ENCODE assay signal across 8 mouse cellular contexts in genomic region chr4:135921257-135922120, GRCm38 (mm10). TPM values are rescaled to one million over a fixed set of nuclear protein-coding genes. Genes with fewer than 3 reads are reported as not detected.
DNase-seq lines count a peak whose midpoint lies in the region; ATAC-seq and TF ChIP-seq lines count a peak whose summit lies in the region.

No protein-coding gene starts in this region.

- ATAC-seq in heart, embryonic 13.5 days (ENCODE audit: extremely low read depth, insufficient number of reproducible peaks, low FRiP score, low TSS enrichment) = no peak
- ATAC-seq in limb, embryonic 11.5 days (ENCODE audit: insufficient number of reproducible peaks, low FRiP score, low TSS enrichment, low read depth) = no peak
- ATAC-seq in midbrain, postnatal 0 days (ENCODE audit: low FRiP score) = no peak

- H3K9ac ChIP-seq in heart, embryonic 13.5 days = peak overlapping the region; percentile 88
- H3K9ac ChIP-seq in limb, embryonic 11.5 days (ENCODE audit: low read length) = peak overlapping the region; percentile 82
- H3K9ac ChIP-seq in midbrain, postnatal 0 days (replicated peaks; ENCODE audit: low read length, poor library complexity, severe bottlenecking) = peak overlapping the region; percentile 78

- H3K27ac ChIP-seq in kidney, adult 2 months (ENCODE audit: insufficient read depth, low read depth, low read length) = peak overlapping the region; percentile 69
- peak overlapping the region; percentile 74 for H3K27ac ChIP-seq in heart, embryonic 13.5 days (replicated peaks)
- no peak overlapping the region for H3K27ac ChIP-seq in limb, embryonic 11.5 days (replicated peaks; ENCODE audit: low read depth, low read length)
- H3K27ac ChIP-seq in midbrain, postnatal 0 days (ENCODE audit: low read depth, low read length) = peak overlapping the region; percentile 75; the same call in 1 of the 2 replicates

- DNase-seq in kidney, adult 2 months = peak; percentile 57
- no peak for DNase-seq in kidney, adult 9 months
- DNase-seq in brain, embryonic 14.5 days (ENCODE audit: low read depth) = peak; percentile 35
- DNase-seq in limb, embryonic 11.5 days (ENCODE audit: low spot score) = peak; percentile 32
- DNase-seq in midbrain, postnatal 0 days (ENCODE audit: low spot score) = peak; percentile 42
- no peak for DNase-seq in spleen, adult 18-20 months
- no peak for DNase-seq in layer of hippocampus, adult 9-11 months

- H3K36me3 ChIP-seq in kidney, adult 2 months (ENCODE audit: control insufficient read depth, insufficient read depth, low read length) = peaks cover 2% of the 10 kb centered on the region; the same call in 1 of the 2 replicates
- H3K36me3 ChIP-seq in heart, embryonic 13.5 days = peaks cover 25% of the 10 kb centered on the region
- peaks cover 2% of the 10 kb centered on the region; the same call in 1 of the 2 replicates for H3K36me3 ChIP-seq in limb, embryonic 11.5 days (ENCODE audit: control insufficient read depth, insufficient read depth, low read length)
- H3K36me3 ChIP-seq in midbrain, postnatal 0 days (ENCODE audit: insufficient read depth, low read length) = peaks cover 9% of the 10 kb centered on the region; the same call in 1 of the 2 replicates

- H3K9me3 ChIP-seq in heart, embryonic 13.5 days = no peaks in the 10 kb centered on the region
- H3K9me3 ChIP-seq in limb, embryonic 11.5 days (ENCODE audit: control insufficient read depth, low read length) = no peaks in the 10 kb centered on the region
- H3K9me3 ChIP-seq in midbrain, postnatal 0 days (ENCODE audit: low read length) = no peaks in the 10 kb centered on the region

- peaks cover 2% of the 10 kb centered on the region; the same call in 1 of the 2 replicates for H3K4me1 ChIP-seq in kidney, adult 2 months (ENCODE audit: control insufficient read depth, insufficient read depth, low read length)
- peaks cover 25% of the 10 kb centered on the region for H3K4me1 ChIP-seq in heart, embryonic 13.5 days
- peaks cover 3% of the 10 kb centered on the region; the same call in 1 of the 2 replicates for H3K4me1 ChIP-seq in limb, embryonic 11.5 days (ENCODE audit: control insufficient read depth, insufficient read depth, low read length)
- H3K4me1 ChIP-seq in midbrain, postnatal 0 days (ENCODE audit: insufficient read depth, low read length) = peaks cover 5% of the 10 kb centered on the region; the same call in 1 of the 2 replicates

- 3% methylated on average over 26 of the region's 26 CpGs for WGBS in kidney, adult 2 months
- 9% methylated on average over 26 of the region's 26 CpGs for WGBS in heart, embryonic 13.5 days
- WGBS in limb, embryonic 11.5 days = 7% methylated on average over 26 of the region's 26 CpGs
- 5% methylated on average over 26 of the region's 26 CpGs for WGBS in midbrain, postnatal 0 days

- peak overlapping the region; percentile 96 for H3K4me3 ChIP-seq in kidney, adult 2 months (ENCODE audit: insufficient read depth, low read depth, low read length)
- peak overlapping the region; percentile 89 for H3K4me3 ChIP-seq in heart, embryonic 13.5 days
- H3K4me3 ChIP-seq in limb, embryonic 11.5 days (ENCODE audit: low read depth, low read length) = peak overlapping the region; percentile 74
- peak overlapping the region; percentile 57 for H3K4me3 ChIP-seq in midbrain, postnatal 0 days (ENCODE audit: low read depth, low read length)

- TF ChIP-seq POLR2A in kidney, adult 2 months (IDR thresholded peaks at IDR 0.05; ENCODE audit: low read depth, low read length) = no peak
- TF ChIP-seq POLR2A in brain, embryonic 14.5 days (IDR thresholded peaks at IDR 0.05; ENCODE audit: borderline replicate concordance, extremely low read depth, insufficient read depth, insufficient read length, poor library complexity, severe bottlenecking) = no peak

- H3K27me3 ChIP-seq in kidney, adult 2 months (replicated peaks; ENCODE audit: control insufficient read depth, insufficient read depth, low read length) = no peaks in the 10 kb centered on the region
- H3K27me3 ChIP-seq in heart, embryonic 13.5 days (replicated peaks) = no peaks in the 10 kb centered on the region
- H3K27me3 ChIP-seq in limb, embryonic 11.5 days (ENCODE audit: control insufficient read depth, insufficient read depth, low read length) = no peaks in the 10 kb centered on the region
- H3K27me3 ChIP-seq in midbrain, postnatal 0 days (ENCODE audit: insufficient read depth, low read length) = no peaks in the 10 kb centered on the region

- no peak for TF ChIP-seq CTCF in kidney, adult 2 months (conservative IDR thresholded peaks at IDR 0.05; ENCODE audit: insufficient read depth, insufficient read length, low read depth, low read length)
- TF ChIP-seq CTCF in brain, embryonic 14.5 days (IDR thresholded peaks at IDR 0.05; ENCODE audit: borderline replicate concordance, extremely low read depth, insufficient read depth, insufficient read length) = no peak
- TF ChIP-seq CTCF in midbrain, postnatal 0 days (IDR thresholded peaks at IDR 0.05) = no peak

- peak overlapping the region; percentile 93 for H3K4me2 ChIP-seq in heart, embryonic 13.5 days
- peak overlapping the region; percentile 87 for H3K4me2 ChIP-seq in limb, embryonic 11.5 days (ENCODE audit: low read depth, severe bottlenecking)
- peak overlapping the region; percentile 87 for H3K4me2 ChIP-seq in midbrain, postnatal 0 days (ENCODE audit: low read depth, low read length, poor library complexity, severe bottlenecking)

RNA-seq across cellular contexts. Expression of gene Fuca1, which starts 1.0 kb away (rescaled TPM):
- 161 and 226 TPM in 2 replicates for polyA plus RNA-seq in kidney, adult 2 months (2012; rRNA removed)
- 41.7 and 43.1 TPM in 2 replicates for polyA plus RNA-seq in brain, embryonic 14.5 days (2012; rRNA removed)
- polyA plus RNA-seq in heart, embryonic 13.5 days (2015; fragmentation: Nextera tagmentation; extraction: Ambion mirVana) = 46.0 and 47.9 TPM in 2 replicates
- 40.1 and 40.8 TPM in 2 replicates for polyA plus RNA-seq in limb, embryonic 11.5 days (2014; fragmentation: Nextera tagmentation; extraction: Ambion mirVana)
- total RNA-seq in midbrain, postnatal 0 days (2014; rRNA removed) = 37.8 and 38.8 TPM in 2 replicates
- polyA plus RNA-seq in midbrain, postnatal 0 days (2015; fragmentation: Nextera tagmentation; extraction: Ambion mirVana) = 92.7 and 93.7 TPM in 2 replicates

RNA-seq across cellular contexts. Expression of gene Hmgcl, which starts 24.8 kb away (rescaled TPM):
- 175 and 199 TPM in 2 replicates for polyA plus RNA-seq in kidney, adult 2 months (2012; rRNA removed)
- polyA plus RNA-seq in brain, embryonic 14.5 days (2012; rRNA removed) = 43.5 and 49.8 TPM in 2 replicates
- polyA plus RNA-seq in heart, embryonic 13.5 days (2015; fragmentation: Nextera tagmentation; extraction: Ambion mirVana) = 73.0 and 81.6 TPM in 2 replicates
- 76.4 and 79.7 TPM in 2 replicates for polyA plus RNA-seq in limb, embryonic 11.5 days (2014; fragmentation: Nextera tagmentation; extraction: Ambion mirVana)
- 26.9 and 33.0 TPM in 2 replicates for total RNA-seq in midbrain, postnatal 0 days (2014; rRNA removed)
- 54.1 and 58.9 TPM in 2 replicates for polyA plus RNA-seq in midbrain, postnatal 0 days (2015; fragmentation: Nextera tagmentation; extraction: Ambion mirVana)

RNA-seq across cellular contexts. Expression of gene Cnr2, which starts 26.3 kb away (rescaled TPM):
- 2.7 and 4.1 TPM in 2 replicates for polyA plus RNA-seq in kidney, adult 2 months (2012; rRNA removed)
- polyA plus RNA-seq in brain, embryonic 14.5 days (2012; rRNA removed) = 0.19 and 0.25 TPM in 2 replicates
- polyA plus RNA-seq in heart, embryonic 13.5 days (2015; fragmentation: Nextera tagmentation; extraction: Ambion mirVana) = 0.29 and 0.36 TPM in 2 replicates
- 0.23 and 0.51 TPM in 2 replicates for polyA plus RNA-seq in limb, embryonic 11.5 days (2014; fragmentation: Nextera tagmentation; extraction: Ambion mirVana)
- total RNA-seq in midbrain, postnatal 0 days (2014; rRNA removed) = 0.19 and 0.55 TPM in 2 replicates
- polyA plus RNA-seq in midbrain, postnatal 0 days (2015; fragmentation: Nextera tagmentation; extraction: Ambion mirVana) = 0.04 and 0.17 TPM in 2 replicates

RNA-seq across cellular contexts. Expression of gene Gale, which starts 42.0 kb away (rescaled TPM):
- polyA plus RNA-seq in kidney, adult 2 months (2012; rRNA removed) = 12.9 and 13.4 TPM in 2 replicates
- polyA plus RNA-seq in brain, embryonic 14.5 days (2012; rRNA removed) = 36.3 and 52.0 TPM in 2 replicates
- 23.6 and 28.7 TPM in 2 replicates for polyA plus RNA-seq in heart, embryonic 13.5 days (2015; fragmentation: Nextera tagmentation; extraction: Ambion mirVana)
- 28.7 and 28.8 TPM in 2 replicates for polyA plus RNA-seq in limb, embryonic 11.5 days (2014; fragmentation: Nextera tagmentation; extraction: Ambion mirVana)
- 33.5 and 47.5 TPM in 2 replicates for total RNA-seq in midbrain, postnatal 0 days (2014; rRNA removed)
- 36.7 and 41.6 TPM in 2 replicates for polyA plus RNA-seq in midbrain, postnatal 0 days (2015; fragmentation: Nextera tagmentation; extraction: Ambion mirVana)

RNA-seq across cellular contexts. Expression of gene Pnrc2, which starts 47.8 kb away (rescaled TPM):
- polyA plus RNA-seq in kidney, adult 2 months (2012; rRNA removed) = 17.7 and 23.3 TPM in 2 replicates
- 67.1 and 74.4 TPM in 2 replicates for polyA plus RNA-seq in brain, embryonic 14.5 days (2012; rRNA removed)
- polyA plus RNA-seq in heart, embryonic 13.5 days (2015; fragmentation: Nextera tagmentation; extraction: Ambion mirVana) = 114 and 125 TPM in 2 replicates
- 232 and 234 TPM in 2 replicates for polyA plus RNA-seq in limb, embryonic 11.5 days (2014; fragmentation: Nextera tagmentation; extraction: Ambion mirVana)
- 52.6 and 64.4 TPM in 2 replicates for total RNA-seq in midbrain, postnatal 0 days (2014; rRNA removed)
- 67.6 and 72.6 TPM in 2 replicates for polyA plus RNA-seq in midbrain, postnatal 0 days (2015; fragmentation: Nextera tagmentation; extraction: Ambion mirVana)

Comparison
In these comparisons a context has a peak if more than half of its experiments do, and no peak if none do; other contexts are left out.
1. DNase-seq: peak in kidney, adult 2 months (single experiment), brain, embryonic 14.5 days (single experiment), limb, embryonic 11.5 days (single experiment) and midbrain, postnatal 0 days (single experiment); none in kidney, adult 9 months (single experiment), spleen, adult 18-20 months (0 of 2) and layer of hippocampus, adult 9-11 months (single experiment).
2. Peak in every context shown above with its lines, with median percentiles within 50 percentile points of each other: H3K4me3 ChIP-seq, H3K4me2 ChIP-seq and H3K9ac ChIP-seq.